Mouse (Mus musculus) brain, adult 2 months (tissue): ENCODE data around the gene Disp1.

Experiments
- DNase-seq: peaks from one replicate; pipeline ENCODE4 v3.0.0; 2011; ENCODE audit warnings: low read depth, low spot score

The Disp1 gene

GRCm38 (mm10) chr1:183164190-183164580 is 57.1 kb downstream of the Disp1 start:
- no peak for DNase-seq

- no peak for DNase-seq
Measured at GRCm38 (mm10) chr1:183163512-183164189, 57.7 kb downstream of the Disp1 start.

- peak; percentile 49 for DNase-seq
Measured at GRCm38 (mm10) chr1:183161057-183161456, 60.3 kb downstream of the Disp1 start.

- DNase-seq, result no peak
Measured at GRCm38 (mm10) chr1:183160188-183160587, 61.1 kb downstream of the Disp1 start.

- no peak for DNase-seq
Measured at GRCm38 (mm10) chr1:183159183-183159582, 62.1 kb downstream of the Disp1 start.

- no peak for DNase-seq
Measured at GRCm38 (mm10) chr1:183155600-183155999, 65.7 kb downstream of the Disp1 start.

GRCm38 (mm10) chr1:183154296-183155204 is 66.8 kb downstream of the Disp1 start:
- DNase-seq, result peak; percentile 20

- no peak for DNase-seq
Measured at GRCm38 (mm10) chr1:183153354-183153753, 68.0 kb downstream of the Disp1 start.

GRCm38 (mm10) chr1:183151510-183152319 is 69.6 kb downstream of the Disp1 start:
- peak; percentile 86 for DNase-seq

GRCm38 (mm10) chr1:183150379-183150840 is 70.9 kb downstream of the Disp1 start:
- DNase-seq, result peak; percentile 36

GRCm38 (mm10) chr1:183149571-183150105 is 71.7 kb downstream of the Disp1 start:
- no peak for DNase-seq

GRCm38 (mm10) chr1:183147438-183147841 is 73.9 kb downstream of the Disp1 start:
- DNase-seq, result no peak

- DNase-seq, result no peak
Measured at GRCm38 (mm10) chr1:183146795-183147194, 74.5 kb downstream of the Disp1 start.

GRCm38 (mm10) chr1:183146102-183146735 is 75.1 kb downstream of the Disp1 start:
- no peak for DNase-seq

GRCm38 (mm10) chr1:183144602-183145205 is 76.6 kb downstream of the Disp1 start:
- no peak for DNase-seq

GRCm38 (mm10) chr1:183143246-183143645 is 78.1 kb downstream of the Disp1 start:
- no peak for DNase-seq

GRCm38 (mm10) chr1:183142566-183142965 is 78.8 kb downstream of the Disp1 start:
- DNase-seq, result no peak

- DNase-seq, result no peak
Measured at GRCm38 (mm10) chr1:183141329-183141728, 80.0 kb downstream of the Disp1 start.

GRCm38 (mm10) chr1:183140511-183141268 is 80.6 kb downstream of the Disp1 start:
- DNase-seq, result no peak

GRCm38 (mm10) chr1:183138088-183138487 is 83.2 kb downstream of the Disp1 start:
- no peak for DNase-seq
